Mouse (Mus musculus) neural tube, embryonic 13.5 days (tissue): ENCODE results near the gene Tldc2. TPM values are rescaled to one million over a fixed set of nuclear protein-coding genes. Genes with fewer than 3 reads are reported as not detected.
A peak's percentile ranks its signal among the peaks of the same experiment; 100 is the strongest.

Experiments used
- ATAC-seq: fragments of 200-750 bp; cut with Nextera tagmentation; 2 replicates; pipeline ENCODE4 v1.8.0; 2017; ENCODE audit warnings: low read depth, mild to moderate bottlenecking, moderate TSS enrichment, moderate library complexity
- H3K27ac ChIP-seq: fragments of 300-500 bp; sonication (generic); replicated peaks from 2 replicates; pipeline ENCODE4 v1.5.1; 2015; ENCODE audit warnings: moderate library complexity, mild to moderate bottlenecking, inconsistent platforms
- H3K27me3 ChIP-seq: fragments of 300-500 bp; sonication (generic); 2 replicates; pipeline ENCODE4 v1.6.1; 2015; ENCODE audit warnings: mild to moderate bottlenecking, inconsistent platforms
- H3K36me3 ChIP-seq: fragments of 300-500 bp; sonication (generic); 2 replicates; pipeline ENCODE4 v1.6.1; 2015; ENCODE audit warnings: mild to moderate bottlenecking, inconsistent platforms
- H3K4me1 ChIP-seq: fragments of 300-500 bp; sonication (generic); replicated peaks from 2 replicates; pipeline ENCODE4 v1.6.1; 2015; ENCODE audit warnings: inconsistent platforms
- H3K4me2 ChIP-seq: fragments of 300-500 bp; sonication (generic); 2 replicates; pipeline ENCODE4 v1.6.1; 2015; ENCODE audit warnings: inconsistent platforms, mild to moderate bottlenecking, moderate library complexity
- H3K4me3 ChIP-seq: fragments of 300-500 bp; sonication (generic); 2 replicates; pipeline ENCODE4 v1.5.1; 2015; ENCODE audit warnings: mild to moderate bottlenecking, inconsistent platforms
- H3K9ac ChIP-seq: fragments of 300-500 bp; sonication (generic); 2 replicates; pipeline ENCODE4 v1.6.1; 2015; ENCODE audit warnings: moderate library complexity, mild to moderate bottlenecking, inconsistent platforms
- H3K9me3 ChIP-seq: fragments of 300-500 bp; sonication (generic); 2 replicates; pipeline ENCODE4 v1.6.1; 2016; ENCODE audit warnings: inconsistent platforms
- WGBS: fragments of 180-500 bp; shearing (Covaris S2); methylation state at CpG from one replicate; pipeline ENCODE4 v1.1.7; 2015; 5-methylcytosine and 5-hydroxymethylcytosine counted together
- polyA plus RNA-seq: library from polyadenylated mRNA; unstranded; fragments of >200 nt; fragmentation: Nextera tagmentation; extraction: Ambion mirVana; gene quantifications from 2 replicates; pipeline ENCODE4 v1.2.1, GENCODE M21; 2015

Tldc2 gene
- not detected in 2 replicates for polyA plus RNA-seq

GRCm38 (mm10) chr2:157086796-157087195, at the start of gene Tldc2:
TSS of gene Tldc2 (plus strand) at chr2:157087055.
- H3K27ac ChIP-seq, result no peak within 1 kb of the TSS
- no peak within 1 kb of the TSS for H3K9ac ChIP-seq
- H3K36me3 ChIP-seq, result no peaks in the 10 kb centered on the region
- H3K9me3 ChIP-seq, result no peaks in the 10 kb centered on the region
- H3K4me1 ChIP-seq, result peaks cover 10% of the 10 kb centered on the region
- no peak for ATAC-seq
- H3K4me3 ChIP-seq, result no peak within 1 kb of the TSS
- WGBS, result 88% methylated on average over 8 of the region's 8 CpGs
- no peak within 1 kb of the TSS for H3K4me2 ChIP-seq
- H3K27me3 ChIP-seq, result no peaks in the 10 kb centered on the region

DNA sequence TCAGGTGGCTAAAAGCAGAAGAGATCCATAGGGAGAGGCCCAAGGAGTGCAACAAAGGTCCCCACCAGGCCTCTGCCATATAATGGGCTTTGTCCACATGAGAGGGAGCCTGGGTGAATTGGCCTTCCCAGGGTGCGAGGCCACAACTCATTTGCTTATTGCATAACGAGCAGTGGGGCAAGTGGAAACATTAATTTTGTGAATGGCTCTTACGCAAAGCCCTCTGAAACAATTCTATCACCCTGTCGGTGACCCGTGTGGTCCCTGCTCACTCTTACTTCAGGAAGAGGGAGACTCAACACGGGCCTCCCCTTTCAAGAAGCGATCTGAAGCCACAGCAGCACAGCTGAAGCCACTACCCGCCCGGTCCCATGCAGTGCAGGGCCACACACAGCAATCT, 49.6 kb upstream of the Tldc2 start:
- WGBS, result 59% methylated on average over 9 of the region's 9 CpGs
- Histone ChIP-seq H3K27me3 (no peaks in the 10 kb centered on the region), H3K36me3 (peaks cover 92% of the 10 kb centered on the region), H3K9ac (no peak overlapping the region), H3K9me3 (no peaks in the 10 kb centered on the region), H3K4me2 (no peak overlapping the region), H3K27ac (no peak overlapping the region), H3K4me1 (0 out of 2 replicates have a peak, but pooled peaks cover 5% of the 10 kb centered on the region), H3K4me3 (no peak overlapping the region)
- no peak for ATAC-seq

GRCm38 (mm10) chr2:157039900-157040648, 46.8 kb upstream of the Tldc2 start:
- ATAC-seq, result peak; percentile 52

DNA sequence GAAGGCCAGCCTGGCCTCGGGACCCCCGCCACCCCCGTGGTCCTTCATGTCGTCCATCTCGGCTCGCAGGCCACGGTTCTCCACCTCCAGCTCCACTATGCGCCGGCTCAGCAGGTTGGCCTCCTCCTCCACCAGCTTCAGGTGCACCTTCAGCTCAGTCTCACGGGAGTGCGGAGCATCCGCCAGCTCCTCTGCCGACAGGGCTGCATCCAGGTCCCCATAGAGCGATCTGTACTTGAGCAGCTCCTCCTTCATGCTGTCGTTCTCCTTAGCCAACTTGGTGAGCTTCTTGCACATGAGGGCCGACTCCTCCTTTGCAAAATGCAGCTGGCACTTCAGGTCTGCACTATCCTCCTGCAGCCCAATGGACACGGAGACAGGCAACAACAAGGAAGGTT, 46.2 kb upstream of the Tldc2 start:
- Histone ChIP-seq H3K4me2 (no peak overlapping the region), H3K9ac (no peak overlapping the region), H3K4me1 (0 out of 2 replicates have a peak, but pooled peaks cover 5% of the 10 kb centered on the region), H3K4me3 (no peak overlapping the region), H3K9me3 (no peaks in the 10 kb centered on the region), H3K36me3 (peaks cover 85% of the 10 kb centered on the region), H3K27me3 (no peaks in the 10 kb centered on the region), H3K27ac (peak overlapping the region; percentile 42)
- no peak for ATAC-seq
- 87% methylated on average over 17 of the region's 17 CpGs for WGBS

More at GRCm38 (mm10) chr2:157039900-157040648, 46.8 kb upstream of the Tldc2 start:
- Histone ChIP-seq H3K36me3 (peaks cover 85% of the 10 kb centered on the region), H3K4me2 (no peak overlapping the region), H3K9ac (no peak overlapping the region), H3K4me3 (no peak overlapping the region), H3K27me3 (no peaks in the 10 kb centered on the region), H3K4me1 (0 out of 2 replicates have a peak, but pooled peaks cover 5% of the 10 kb centered on the region), H3K27ac (peak overlapping the region; percentile 42), H3K9me3 (no peaks in the 10 kb centered on the region)
- 85% methylated on average over 50 of the region's 50 CpGs for WGBS

DNA sequence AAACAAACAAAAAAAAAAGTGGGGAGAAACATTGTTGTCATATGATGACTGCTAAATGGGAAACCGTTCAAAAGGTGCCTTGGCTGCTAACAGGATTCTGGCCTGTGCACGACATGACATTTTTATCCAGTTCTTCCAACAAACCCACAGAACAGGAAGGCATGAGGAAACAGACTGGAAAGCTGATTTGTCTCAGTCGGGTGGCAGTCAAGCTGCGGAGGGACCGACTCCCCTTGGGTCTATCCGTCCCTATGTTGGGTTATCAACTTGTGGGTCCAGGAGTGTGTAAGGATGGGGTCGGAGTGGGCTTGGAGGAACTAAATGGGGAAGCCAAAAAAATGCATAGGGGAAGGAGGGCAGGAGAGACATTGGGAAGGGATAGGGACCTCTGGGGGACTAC, 45.4 kb upstream of the Tldc2 start:
- no peak for ATAC-seq
- Histone ChIP-seq H3K36me3 (peaks cover 87% of the 10 kb centered on the region), H3K4me2 (no peak overlapping the region), H3K9me3 (no peaks in the 10 kb centered on the region), H3K27me3 (no peaks in the 10 kb centered on the region), H3K9ac (no peak overlapping the region), H3K27ac (no peak overlapping the region), H3K4me3 (no peak overlapping the region), H3K4me1 (0 out of 2 replicates have a peak, but pooled peaks cover 5% of the 10 kb centered on the region)
- WGBS, result 94% methylated on average over 7 of the region's 7 CpGs

GRCm38 (mm10) chr2:157043556-157043955, 43.3 kb upstream of the Tldc2 start:
- H3K4me3 ChIP-seq, result no peak overlapping the region
- H3K36me3 ChIP-seq, result peaks cover 73% of the 10 kb centered on the region
- no peaks in the 10 kb centered on the region for H3K9me3 ChIP-seq
- no peak for ATAC-seq
- H3K4me1 ChIP-seq, result peaks cover 14% of the 10 kb centered on the region
- no peak overlapping the region for H3K9ac ChIP-seq
- H3K4me2 ChIP-seq, result no peak overlapping the region
- H3K27ac ChIP-seq, result no peak overlapping the region
- WGBS, result 89% methylated on average over 8 of the region's 8 CpGs
- no peaks in the 10 kb centered on the region for H3K27me3 ChIP-seq

GRCm38 (mm10) chr2:157043987-157044386, 42.9 kb upstream of the Tldc2 start:
- H3K36me3 ChIP-seq, result peaks cover 70% of the 10 kb centered on the region
- no peak for ATAC-seq
- no peak overlapping the region for H3K27ac ChIP-seq
- no peak overlapping the region for H3K4me2 ChIP-seq
- no peak overlapping the region for H3K9ac ChIP-seq
- peaks cover 18% of the 10 kb centered on the region for H3K4me1 ChIP-seq
- H3K4me3 ChIP-seq, result no peak overlapping the region
- no peaks in the 10 kb centered on the region for H3K9me3 ChIP-seq
- H3K27me3 ChIP-seq, result no peaks in the 10 kb centered on the region

DNA sequence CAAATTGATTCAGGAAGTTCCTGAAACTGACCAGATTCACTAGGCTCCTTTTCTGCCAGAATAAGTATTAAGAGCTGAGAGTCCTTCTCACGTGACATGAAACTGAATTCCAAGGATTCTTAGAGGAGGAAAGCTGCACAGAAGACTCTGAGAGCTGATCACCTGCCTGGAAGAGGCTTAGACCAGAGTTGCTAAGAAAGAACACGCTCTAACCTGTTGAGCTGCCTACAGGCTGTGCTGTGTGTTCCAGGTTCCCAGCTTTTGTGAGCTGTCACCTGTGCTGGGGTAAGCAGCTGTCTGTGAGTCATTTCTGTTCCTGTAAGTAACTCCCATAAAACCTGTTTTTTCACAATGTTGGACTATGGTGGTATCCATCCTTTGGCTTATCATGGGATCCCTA, 40.9 kb upstream of the Tldc2 start:
- peaks cover 33% of the 10 kb centered on the region for H3K4me1 ChIP-seq
- ATAC-seq, result no peak
- H3K4me3 ChIP-seq, result no peak overlapping the region
- no peak overlapping the region for H3K27ac ChIP-seq
- H3K27me3 ChIP-seq, result no peaks in the 10 kb centered on the region
- H3K9me3 ChIP-seq, result no peaks in the 10 kb centered on the region
- no peak overlapping the region for H3K9ac ChIP-seq
- H3K4me2 ChIP-seq, result no peak overlapping the region
- 99% methylated on average over 2 of the region's 2 CpGs for WGBS
- H3K36me3 ChIP-seq, result peaks cover 59% of the 10 kb centered on the region

- Histone ChIP-seq H3K27ac (no peak overlapping the region), H3K27me3 (no peaks in the 10 kb centered on the region), H3K4me3 (no peak overlapping the region), H3K36me3 (peaks cover 57% of the 10 kb centered on the region), H3K9ac (no peak overlapping the region), H3K4me2 (no peak overlapping the region), H3K9me3 (no peaks in the 10 kb centered on the region), H3K4me1 (peaks cover 43% of the 10 kb centered on the region)
- 95% methylated on average over 5 of the region's 5 CpGs for WGBS
- no peak for ATAC-seq
These were observed 39.9 kb upstream of the Tldc2 start for GRCm38 (mm10) chr2:157046956-157047355.

GRCm38 (mm10) chr2:157048395-157049181, 38.3 kb upstream of the Tldc2 start:
- Histone ChIP-seq H3K27ac (peak overlapping the region; percentile 91), H3K36me3 (peaks cover 69% of the 10 kb centered on the region), H3K4me3 (no peak overlapping the region), H3K4me2 (no peak overlapping the region), H3K9ac (peak overlapping the region; percentile 38; the same call in 1 of the 2 replicates), H3K4me1 (peaks cover 50% of the 10 kb centered on the region), H3K9me3 (no peaks in the 10 kb centered on the region), H3K27me3 (no peaks in the 10 kb centered on the region)
- 83% methylated on average over 13 of the region's 13 CpGs for WGBS
- ATAC-seq, result no peak

GRCm38 (mm10) chr2:157049831-157050243, 37.0 kb upstream of the Tldc2 start:
- WGBS, result 28% methylated on average over 8 of the region's 8 CpGs
- Histone ChIP-seq H3K36me3 (peaks cover 69% of the 10 kb centered on the region), H3K27me3 (no peaks in the 10 kb centered on the region), H3K4me3 (peak overlapping the region; percentile 4; the same call in 1 of the 2 replicates), H3K4me1 (peaks cover 55% of the 10 kb centered on the region), H3K27ac (peak overlapping the region; percentile 91), H3K9me3 (no peaks in the 10 kb centered on the region), H3K4me2 (peak overlapping the region; percentile 33), H3K9ac (peak overlapping the region; percentile 6; the same call in 1 of the 2 replicates)
- ATAC-seq, result peak; percentile 91

- ATAC-seq, result no peak
- no peak overlapping the region for H3K4me2 ChIP-seq
- no peak overlapping the region for H3K9ac ChIP-seq
- H3K4me3 ChIP-seq, result no peak overlapping the region
- peaks cover 63% of the 10 kb centered on the region for H3K36me3 ChIP-seq
- 79% methylated on average over 8 of the region's 8 CpGs for WGBS
- H3K27me3 ChIP-seq, result no peaks in the 10 kb centered on the region
- peaks cover 68% of the 10 kb centered on the region for H3K4me1 ChIP-seq
- no peak overlapping the region for H3K27ac ChIP-seq
- H3K9me3 ChIP-seq, result no peaks in the 10 kb centered on the region
These were observed 34.4 kb upstream of the Tldc2 start for GRCm38 (mm10) chr2:157052448-157052847.
